Mouse (Mus musculus): ENCODE measurements around the gene Mdh2. TPM values are rescaled to one million over a fixed set of nuclear protein-coding genes. Genes with fewer than 3 reads are reported as not detected.

The Mdh2 gene
- total and polyA plus RNA-seq, 2 experiments from 2014 or later = 389 to 2,045 TPM

GRCm38 (mm10) chr5:135751595-135751994 is 26.7 kb upstream of the Mdh2 start:
- no peak for DNase-seq (ENCODE audit: low spot score)
- no peak overlapping the region for H3K4me3 ChIP-seq (ENCODE audit: low read depth, low read length)
- peaks cover 6% of the 10 kb centered on the region; the same call in 1 of the 2 replicates for H3K9me3 ChIP-seq (replicated peaks; ENCODE audit: control insufficient read depth, low read length)
- TF ChIP-seq CTCF (IDR thresholded peaks at IDR 0.05; ENCODE audit: low read depth) (no peak), EP300 (IDR thresholded peaks at IDR 0.05; ENCODE audit: low read depth) (no peak)
- no peak overlapping the region for H3K4me2 ChIP-seq (ENCODE audit: low read depth, low read length)
- H3K36me3 ChIP-seq (replicated peaks; ENCODE audit: control insufficient read depth, insufficient read depth, low read length) = no peaks in the 10 kb centered on the region
- ATAC-seq (ENCODE audit: insufficient read depth, low read depth) = no peak
- WGBS = 74% methylated on average over 2 of the region's 2 CpGs
- H3K9ac ChIP-seq (replicated peaks; ENCODE audit: low read depth, low read length) = no peak overlapping the region
- H3K4me1 ChIP-seq (ENCODE audit: control insufficient read depth, insufficient read depth) = no peaks in the 10 kb centered on the region
- H3K27me3 ChIP-seq (ENCODE audit: control insufficient read depth, insufficient read depth, low read length) = no peaks in the 10 kb centered on the region
- H3K27ac ChIP-seq (ENCODE audit: low read depth) = no peak overlapping the region

GRCm38 (mm10) chr5:135761881-135762280 is 16.4 kb upstream of the Mdh2 start:
- ATAC-seq (ENCODE audit: insufficient read depth, low read depth) (no peak), DNase-seq (ENCODE audit: low spot score) (no peak)
- H3K4me1 ChIP-seq (ENCODE audit: control insufficient read depth, insufficient read depth) = no peaks in the 10 kb centered on the region
- no peak for TF ChIP-seq CTCF (IDR thresholded peaks at IDR 0.05; ENCODE audit: low read depth)
- no peak for TF ChIP-seq EP300 (IDR thresholded peaks at IDR 0.05; ENCODE audit: low read depth)
- H3K36me3 ChIP-seq (replicated peaks; ENCODE audit: control insufficient read depth, insufficient read depth, low read length) = no peaks in the 10 kb centered on the region
- no peak overlapping the region for H3K4me3 ChIP-seq (ENCODE audit: low read depth, low read length)
- WGBS = 62% methylated on average over 3 of the region's 3 CpGs
- H3K9me3 ChIP-seq (replicated peaks; ENCODE audit: control insufficient read depth, low read length) = no peaks in the 10 kb centered on the region
- no peak overlapping the region for H3K27ac ChIP-seq (ENCODE audit: low read depth)
- no peak overlapping the region for H3K9ac ChIP-seq (replicated peaks; ENCODE audit: low read depth, low read length)
- H3K27me3 ChIP-seq (ENCODE audit: control insufficient read depth, insufficient read depth, low read length) = 0 out of 2 replicates have a peak, but pooled peaks cover 4% of the 10 kb centered on the region
- H3K4me2 ChIP-seq (ENCODE audit: low read depth, low read length) = no peak overlapping the region

- 3% methylated on average over 7 of the region's 7 CpGs for WGBS
- ATAC-seq (ENCODE audit: insufficient read depth, low read depth) (peak; percentile 68; the same call in 1 of the 2 replicates), DNase-seq (ENCODE audit: low spot score) (peak; percentile 67)
Measured at GRCm38 (mm10) chr5:135763526-135763925, 14.8 kb upstream of the Mdh2 start.

GRCm38 (mm10) chr5:135764971-135765370 is 13.3 kb upstream of the Mdh2 start:
- no peaks in the 10 kb centered on the region for H3K4me1 ChIP-seq (ENCODE audit: control insufficient read depth, insufficient read depth)
- WGBS = 54% methylated on average over 3 of the region's 3 CpGs
- H3K36me3 ChIP-seq (replicated peaks; ENCODE audit: control insufficient read depth, insufficient read depth, low read length) = no peaks in the 10 kb centered on the region
- ATAC-seq (ENCODE audit: insufficient read depth, low read depth) = no peak
- H3K27me3 ChIP-seq (ENCODE audit: control insufficient read depth, insufficient read depth, low read length) = 0 out of 2 replicates have a peak, but pooled peaks cover 4% of the 10 kb centered on the region
- H3K9me3 ChIP-seq (replicated peaks; ENCODE audit: control insufficient read depth, low read length) = no peaks in the 10 kb centered on the region
- no peak overlapping the region for H3K4me2 ChIP-seq (ENCODE audit: low read depth, low read length)
- no peak overlapping the region for H3K4me3 ChIP-seq (ENCODE audit: low read depth, low read length)
- no peak overlapping the region for H3K27ac ChIP-seq (ENCODE audit: low read depth)
- no peak for TF ChIP-seq CTCF (IDR thresholded peaks at IDR 0.05; ENCODE audit: low read depth)
- TF ChIP-seq EP300 (IDR thresholded peaks at IDR 0.05; ENCODE audit: low read depth) = no peak
- DNase-seq (ENCODE audit: low spot score) = no peak
- no peak overlapping the region for H3K9ac ChIP-seq (replicated peaks; ENCODE audit: low read depth, low read length)

More at GRCm38 (mm10) chr5:135763526-135763925, 14.8 kb upstream of the Mdh2 start:
- Histone ChIP-seq H3K27me3 (ENCODE audit: control insufficient read depth, insufficient read depth, low read length) (0 out of 2 replicates have a peak, but pooled peaks cover 4% of the 10 kb centered on the region), H3K4me1 (ENCODE audit: control insufficient read depth, insufficient read depth) (no peaks in the 10 kb centered on the region), H3K9ac (replicated peaks; ENCODE audit: low read depth, low read length) (no peak overlapping the region), H3K4me2 (ENCODE audit: low read depth, low read length) (no peak overlapping the region), H3K9me3 (replicated peaks; ENCODE audit: control insufficient read depth, low read length) (no peaks in the 10 kb centered on the region), H3K4me3 (ENCODE audit: low read depth, low read length) (no peak overlapping the region), H3K27ac (ENCODE audit: low read depth) (no peak overlapping the region), H3K36me3 (replicated peaks; ENCODE audit: control insufficient read depth, insufficient read depth, low read length) (no peaks in the 10 kb centered on the region)
- TF ChIP-seq CTCF (IDR thresholded peaks at IDR 0.05; ENCODE audit: low read depth) = peak; percentile 86
- no peak for TF ChIP-seq EP300 (IDR thresholded peaks at IDR 0.05; ENCODE audit: low read depth)

- TF ChIP-seq EP300 (IDR thresholded peaks at IDR 0.05; ENCODE audit: low read depth) (no peak), CTCF (IDR thresholded peaks at IDR 0.05; ENCODE audit: low read depth) (no peak)
- Histone ChIP-seq H3K27ac (ENCODE audit: low read depth) (no peak overlapping the region), H3K4me3 (ENCODE audit: low read depth, low read length) (no peak overlapping the region), H3K9me3 (replicated peaks; ENCODE audit: control insufficient read depth, low read length) (no peaks in the 10 kb centered on the region), H3K4me1 (ENCODE audit: control insufficient read depth, insufficient read depth) (0 out of 2 replicates have a peak, but pooled peaks cover 2% of the 10 kb centered on the region), H3K9ac (replicated peaks; ENCODE audit: low read depth, low read length) (no peak overlapping the region), H3K4me2 (ENCODE audit: low read depth, low read length) (no peak overlapping the region), H3K36me3 (replicated peaks; ENCODE audit: control insufficient read depth, insufficient read depth, low read length) (no peaks in the 10 kb centered on the region), H3K27me3 (ENCODE audit: control insufficient read depth, insufficient read depth, low read length) (no peaks in the 10 kb centered on the region)
- ATAC-seq (ENCODE audit: insufficient read depth, low read depth) (no peak), DNase-seq (ENCODE audit: low spot score) (no peak)
- WGBS = 31% methylated on average over 3 of the region's 3 CpGs
Measured at GRCm38 (mm10) chr5:135772519-135772918, 5.8 kb upstream of the Mdh2 start.

GRCm38 (mm10) chr5:135776546-135776945 is 1.7 kb upstream of the Mdh2 start:
- TF ChIP-seq EP300 (IDR thresholded peaks at IDR 0.05; ENCODE audit: low read depth) (no peak), CTCF (IDR thresholded peaks at IDR 0.05; ENCODE audit: low read depth) (no peak)

More at GRCm38 (mm10) chr5:135776546-135776945, 1.7 kb upstream of the Mdh2 start:
- ATAC-seq (ENCODE audit: insufficient read depth, low read depth) = no peak
- H3K27ac ChIP-seq (ENCODE audit: low read depth) = no peak overlapping the region
- H3K4me2 ChIP-seq (ENCODE audit: low read depth, low read length) = no peak overlapping the region
- no peak overlapping the region for H3K4me3 ChIP-seq (ENCODE audit: low read depth, low read length)
- no peaks in the 10 kb centered on the region for H3K27me3 ChIP-seq (ENCODE audit: control insufficient read depth, insufficient read depth, low read length)
- H3K36me3 ChIP-seq (replicated peaks; ENCODE audit: control insufficient read depth, insufficient read depth, low read length) = no peaks in the 10 kb centered on the region
- no peak overlapping the region for H3K9ac ChIP-seq (replicated peaks; ENCODE audit: low read depth, low read length)
- peaks cover 26% of the 10 kb centered on the region for H3K4me1 ChIP-seq (ENCODE audit: control insufficient read depth, insufficient read depth)
- H3K9me3 ChIP-seq (replicated peaks; ENCODE audit: control insufficient read depth, low read length) = no peaks in the 10 kb centered on the region
- no peak for DNase-seq (ENCODE audit: low spot score)
- 81% methylated on average over 4 of the region's 4 CpGs for WGBS

All from heart, postnatal 0 days (tissue).